Mouse (Mus musculus) adrenal gland, postnatal 25 days (tissue): ENCODE measurements around the gene Srgap2. TPM values are rescaled to one million over a fixed set of nuclear protein-coding genes. Genes with fewer than 3 reads are reported as not detected.

Experiments used
- DNase-seq: peaks from one replicate; pipeline ENCODE4 v3.0.0; 2021; ENCODE audit warnings: mixed read lengths
- total RNA-seq: library from RNA; stranded (reverse); gene quantifications from 2 replicates; pipeline ENCODE4 v1.2.3, GENCODE M21; 2021

Gene Srgap2
- total RNA-seq, 1 experiment from 2014 or later, result 29.5 TPM

DNA sequence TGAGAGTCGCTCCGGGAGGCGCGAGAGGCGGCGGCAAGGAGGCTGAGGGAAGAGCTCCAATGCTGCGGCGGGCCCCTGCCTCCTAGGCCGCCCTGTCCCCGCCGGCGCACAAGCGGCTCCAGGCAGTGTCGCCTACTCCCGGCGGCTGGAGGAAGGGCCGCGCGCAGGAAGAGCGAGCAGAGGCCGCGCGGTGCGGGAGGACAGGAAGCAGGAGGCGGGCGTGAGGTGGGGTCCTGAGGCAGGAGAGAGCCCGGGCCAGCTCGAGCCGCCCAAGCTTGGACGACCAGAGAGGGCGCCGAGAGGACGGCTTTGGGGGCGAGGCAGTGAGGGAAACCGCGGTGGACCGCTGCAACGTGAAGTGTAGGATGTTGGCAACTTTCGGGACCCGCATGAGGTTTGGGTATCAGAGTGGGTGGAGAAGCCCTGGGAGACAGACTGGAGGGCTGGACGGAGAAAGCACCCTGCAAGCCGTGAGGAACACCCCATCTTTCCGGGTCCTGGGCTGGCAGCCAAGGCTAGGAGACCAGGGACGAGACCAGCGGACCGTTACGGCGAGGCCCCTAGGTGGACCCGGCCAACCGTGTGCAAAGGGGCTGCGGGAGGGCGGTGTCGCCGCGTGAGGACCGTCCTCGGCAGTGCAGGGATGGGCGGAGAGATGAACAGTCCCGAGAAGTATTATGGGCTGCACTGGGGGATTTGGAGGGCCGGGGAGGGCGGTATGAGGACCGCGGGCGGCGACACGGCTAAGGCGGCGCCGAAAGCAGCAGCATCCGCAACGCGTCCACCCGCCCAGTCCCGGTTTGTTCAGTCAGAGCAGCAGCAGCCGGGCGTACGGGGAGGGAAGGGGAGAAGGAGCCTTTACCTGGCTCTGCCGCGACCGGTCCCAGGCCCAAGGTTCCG lies 531 bp downstream of the Srgap2 start:
- DNase-seq, result peak; percentile 71

DNA sequence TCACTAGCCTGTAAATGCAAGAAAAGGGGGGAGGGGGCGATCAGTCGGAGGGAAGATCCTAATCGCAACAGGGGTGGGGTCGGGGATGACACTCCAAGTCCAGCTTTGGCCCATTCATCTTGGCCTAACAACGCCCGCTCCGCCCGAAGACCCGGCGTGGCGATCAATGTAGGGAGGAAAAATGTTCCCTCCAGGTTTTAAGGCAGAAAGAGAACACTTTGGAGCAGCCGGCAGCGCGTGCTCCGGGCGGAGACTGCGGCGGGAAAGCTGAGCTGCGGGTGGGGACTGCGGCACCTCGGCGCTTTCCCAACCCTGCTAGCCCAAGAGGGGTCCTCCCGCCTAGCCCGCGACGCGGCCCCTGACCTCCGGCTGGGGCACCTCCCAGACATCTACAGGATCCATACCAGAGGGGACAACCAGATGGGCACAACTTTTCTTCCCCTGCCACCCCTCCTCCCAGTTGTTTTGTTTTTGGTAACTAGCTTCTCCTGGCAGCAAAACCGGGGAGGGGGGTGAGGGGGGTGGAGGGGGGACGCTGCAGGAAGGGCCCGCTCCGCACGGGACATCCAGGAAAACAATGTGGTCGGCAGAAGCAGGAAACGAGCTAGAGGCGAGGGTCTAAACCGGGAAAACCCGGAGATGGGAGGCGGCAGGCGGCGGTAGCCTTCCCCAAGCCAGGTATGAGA lies 1.4 kb downstream of the Srgap2 start:
- DNase-seq, result peak; percentile 39

DNA sequence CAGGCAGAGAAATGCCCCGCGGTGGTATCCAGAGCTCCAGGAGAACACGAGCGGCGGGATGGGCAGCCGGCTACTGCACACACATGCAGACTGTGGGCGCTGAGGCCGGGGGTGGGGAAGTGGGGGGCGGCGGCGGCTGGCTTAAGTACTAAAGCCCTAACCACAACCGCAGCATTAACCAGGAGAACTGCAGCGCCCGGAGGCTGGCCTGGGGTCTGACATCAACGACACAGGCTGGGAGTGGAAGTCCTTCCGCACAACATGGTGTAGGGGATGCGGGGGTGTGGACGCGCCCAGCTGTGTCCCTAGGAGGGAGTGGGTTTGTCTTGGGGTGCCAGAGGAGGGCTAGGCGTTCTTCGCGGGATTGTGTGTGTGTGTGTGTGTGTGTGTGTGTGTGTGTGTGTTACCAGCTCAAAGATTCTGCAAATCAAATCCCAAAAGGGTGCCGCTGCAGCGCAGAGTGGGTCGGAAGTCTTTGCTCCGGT lies 2.0 kb downstream of the Srgap2 start:
- DNase-seq, result peak; percentile 45

DNA sequence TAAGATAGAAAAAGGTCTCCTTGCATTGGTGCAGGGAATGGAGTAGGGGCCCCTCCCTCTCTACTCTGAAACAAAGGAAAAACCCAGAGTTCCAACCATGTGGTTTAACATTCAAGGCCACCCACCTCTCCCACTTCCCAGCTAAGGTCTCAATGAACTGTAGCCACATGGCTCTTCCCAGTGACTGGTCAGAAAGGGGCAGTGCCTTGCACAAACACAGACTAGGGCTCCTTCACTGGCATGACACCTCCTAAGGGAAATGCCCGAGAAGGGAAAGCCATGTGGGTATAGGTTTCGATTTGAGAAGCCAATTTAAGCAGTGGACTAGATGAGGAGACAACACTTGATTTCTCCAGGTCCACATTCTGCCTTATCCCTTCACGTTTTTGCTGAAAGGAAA lies 3.4 kb downstream of the Srgap2 start:
- DNase-seq, result no peak

DNA sequence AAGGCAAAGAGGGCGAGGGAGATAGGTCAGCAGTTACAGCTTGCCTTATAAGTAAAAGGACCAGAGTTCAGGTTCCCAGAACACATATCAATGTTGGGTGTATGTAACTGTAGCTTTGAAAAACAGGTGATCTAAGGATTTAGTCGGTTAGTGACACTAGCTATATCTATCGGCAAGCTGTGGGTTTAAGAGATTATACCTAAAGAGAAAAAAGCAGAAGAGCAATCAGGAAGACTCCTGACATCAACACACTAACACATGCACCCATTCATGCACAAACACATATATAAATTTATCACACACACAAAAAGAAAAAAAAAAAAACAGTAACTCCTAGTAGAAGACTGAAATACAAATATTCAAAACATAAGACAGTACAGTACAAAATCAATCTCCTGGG lies 10.6 kb downstream of the Srgap2 start:
- no peak for DNase-seq

DNA sequence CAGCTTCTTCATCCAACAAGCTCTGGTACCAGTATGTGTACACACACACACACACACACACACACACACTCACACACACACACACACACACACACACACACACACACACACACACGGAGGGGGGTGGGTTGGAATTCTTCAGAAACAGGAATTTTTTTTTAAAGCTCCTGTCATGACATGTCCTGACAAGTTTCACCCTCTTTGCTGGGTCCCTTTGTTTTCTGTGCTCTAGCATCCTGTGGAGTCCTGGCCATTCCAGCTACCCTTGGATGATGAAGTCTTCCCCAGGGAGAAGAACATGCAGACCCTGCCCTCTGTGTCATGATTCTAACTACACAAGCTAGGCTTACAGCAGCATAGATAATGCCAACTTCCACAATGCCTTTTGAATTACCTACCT lies 13.0 kb downstream of the Srgap2 start:
- no peak for DNase-seq

DNA sequence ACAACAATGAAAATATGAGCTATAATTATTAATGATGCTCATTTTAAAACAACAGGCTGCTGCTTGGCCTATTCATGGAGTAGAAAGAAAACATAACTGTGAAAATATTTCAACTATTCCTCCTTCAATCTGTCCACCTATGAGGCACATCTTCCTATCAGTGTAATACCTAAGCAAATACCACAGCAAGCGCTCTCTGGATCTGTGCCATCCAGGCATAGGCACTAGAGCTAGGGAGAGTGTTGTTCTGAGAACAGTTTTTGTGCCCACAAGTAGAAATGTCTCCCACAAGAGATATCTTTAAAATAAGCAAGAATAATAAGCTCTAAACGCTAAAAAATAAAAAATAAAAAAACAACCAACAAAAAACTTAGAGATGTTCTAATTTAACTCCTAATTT lies 14.0 kb downstream of the Srgap2 start:
- DNase-seq, result no peak

DNA sequence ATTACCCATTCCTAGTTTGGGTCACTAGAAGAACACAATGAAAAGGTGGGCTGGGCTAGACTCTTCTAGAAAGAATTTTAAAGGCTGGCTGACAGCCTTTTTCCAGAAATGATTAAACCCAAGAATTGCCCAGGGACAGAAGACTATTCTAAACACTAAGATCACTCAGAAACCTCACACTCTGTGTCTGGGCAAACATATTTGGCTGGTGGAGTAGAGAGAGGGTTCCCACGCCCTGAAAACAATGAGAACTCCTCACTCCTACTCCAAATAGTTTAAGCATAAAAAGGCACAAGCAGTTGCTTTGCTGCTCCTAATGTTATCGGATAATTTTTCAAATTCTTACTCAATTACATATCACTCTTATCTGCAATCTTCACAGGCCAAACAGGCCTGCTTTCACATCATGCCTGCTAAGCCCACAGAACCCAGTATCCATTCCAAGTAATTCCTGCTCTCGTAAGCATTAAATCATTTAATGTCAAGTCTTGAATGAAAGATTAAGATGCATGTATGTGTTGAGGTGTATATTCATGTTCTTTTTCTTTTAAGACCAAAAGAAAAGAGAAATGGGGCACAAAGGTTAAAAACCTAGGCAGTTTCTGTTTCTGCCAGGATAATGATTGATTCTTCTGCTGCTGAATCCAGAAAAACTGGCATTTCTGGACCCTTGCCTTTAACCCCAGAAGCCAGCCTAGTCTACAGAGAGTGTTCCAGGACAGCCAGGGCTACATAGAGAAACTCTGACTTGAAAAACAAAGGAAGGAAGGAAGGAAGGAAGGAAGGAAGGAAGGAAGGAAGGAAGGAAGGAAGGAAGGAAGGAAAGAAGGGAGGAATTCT lies 15.3 kb downstream of the Srgap2 start:
- no peak for DNase-seq

DNA sequence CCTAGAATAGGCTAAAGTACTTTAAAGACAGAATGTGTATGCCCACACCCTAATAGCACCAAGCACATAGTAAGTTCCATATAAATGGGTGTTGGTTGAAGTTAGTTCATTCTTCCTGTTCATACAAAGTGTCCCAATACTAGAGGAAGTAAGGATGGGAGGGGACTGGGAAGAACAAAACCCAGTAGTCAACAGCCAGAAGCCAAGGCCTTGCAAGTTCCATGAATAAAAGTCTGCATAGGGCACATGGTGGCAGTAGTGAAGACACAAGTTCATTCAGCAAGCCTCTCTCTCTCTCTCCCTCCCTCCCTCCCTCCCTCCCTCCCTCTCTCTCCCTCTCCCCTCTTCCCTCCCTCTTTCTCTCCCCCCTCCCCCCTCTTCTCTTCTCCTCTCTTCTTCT lies 16.0 kb downstream of the Srgap2 start:
- DNase-seq, result no peak

DNA sequence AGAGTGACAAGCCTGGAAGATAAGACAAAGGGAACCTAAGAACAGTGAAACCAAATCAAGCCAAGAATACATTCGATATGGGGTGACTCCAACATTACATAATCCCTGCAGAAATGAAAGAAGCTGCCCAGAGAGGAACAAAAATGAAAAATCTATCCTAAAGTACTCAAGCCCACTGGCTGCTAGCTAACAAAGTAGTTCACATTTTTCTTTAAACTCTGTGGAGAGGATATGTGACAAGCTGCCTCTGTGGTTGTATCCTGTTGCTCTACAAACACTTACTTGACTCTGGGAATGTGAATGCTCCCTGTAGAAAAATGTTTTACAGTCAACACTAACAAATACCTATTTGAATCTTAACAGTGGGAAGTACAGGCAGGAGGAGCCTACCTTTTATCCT lies 25.5 kb downstream of the Srgap2 start:
- no peak for DNase-seq

DNA sequence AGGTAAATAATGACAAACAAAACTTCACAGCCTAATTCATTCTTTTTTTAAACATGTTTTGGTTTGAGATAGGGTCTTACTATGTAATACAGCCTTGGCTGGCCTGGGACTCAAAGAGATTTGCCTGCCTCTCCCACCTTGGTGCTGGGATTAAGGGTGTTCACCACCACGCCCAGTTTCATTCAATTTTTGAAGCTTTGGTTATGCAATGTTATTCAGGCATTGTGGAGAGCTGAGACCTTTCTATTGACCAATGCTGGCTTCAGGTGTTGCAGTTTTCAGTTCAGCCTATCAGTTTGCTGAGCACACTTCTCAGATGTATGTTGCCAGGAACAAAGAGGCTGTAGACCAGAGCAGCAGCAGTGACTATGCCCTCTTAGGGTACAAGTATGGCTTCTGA lies 28.9 kb downstream of the Srgap2 start:
- DNase-seq, result no peak

DNA sequence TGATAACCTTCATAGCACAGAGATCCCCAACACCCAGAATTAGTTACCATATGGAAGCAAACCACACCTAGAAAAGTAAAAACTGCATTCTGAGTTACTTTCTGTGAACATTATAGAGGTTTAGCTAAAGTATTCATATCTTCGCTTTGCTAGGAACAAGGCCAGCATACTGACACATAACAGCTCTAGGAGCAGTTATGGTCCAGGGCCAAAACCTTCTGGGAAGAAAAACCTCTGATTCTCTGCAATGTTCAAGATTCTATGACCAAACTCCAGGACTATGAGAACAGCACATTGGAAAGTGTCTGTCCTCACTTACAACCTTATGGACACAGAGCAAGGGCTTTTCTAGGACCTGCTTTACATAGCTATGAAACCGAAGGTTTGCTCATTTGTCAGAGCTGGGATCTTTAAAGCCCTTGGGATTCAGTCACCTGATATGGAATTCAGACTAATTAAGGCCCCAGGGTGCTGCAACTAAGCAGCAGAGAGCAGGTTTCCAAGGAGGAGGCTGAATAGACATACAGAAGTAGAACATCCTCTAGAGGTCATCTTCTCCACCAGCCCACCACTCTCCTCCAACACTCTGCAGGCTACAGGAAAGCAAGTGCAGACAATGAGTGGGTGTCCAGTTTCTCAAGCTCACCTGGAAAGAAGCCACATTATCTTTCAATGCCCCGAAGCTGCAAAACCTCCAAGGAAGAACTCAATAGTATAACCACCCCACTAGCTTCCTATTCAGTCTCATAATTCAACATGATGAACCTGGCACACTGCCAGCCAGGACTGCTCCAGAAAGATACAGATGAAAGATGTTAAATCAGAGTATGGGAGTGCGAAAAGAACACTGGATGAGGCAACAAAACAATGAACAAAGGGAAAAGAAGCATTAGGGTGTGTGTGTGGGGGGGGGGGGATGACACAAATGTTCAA lies 32.9 kb downstream of the Srgap2 start:
- peak; percentile 46 for DNase-seq

DNA sequence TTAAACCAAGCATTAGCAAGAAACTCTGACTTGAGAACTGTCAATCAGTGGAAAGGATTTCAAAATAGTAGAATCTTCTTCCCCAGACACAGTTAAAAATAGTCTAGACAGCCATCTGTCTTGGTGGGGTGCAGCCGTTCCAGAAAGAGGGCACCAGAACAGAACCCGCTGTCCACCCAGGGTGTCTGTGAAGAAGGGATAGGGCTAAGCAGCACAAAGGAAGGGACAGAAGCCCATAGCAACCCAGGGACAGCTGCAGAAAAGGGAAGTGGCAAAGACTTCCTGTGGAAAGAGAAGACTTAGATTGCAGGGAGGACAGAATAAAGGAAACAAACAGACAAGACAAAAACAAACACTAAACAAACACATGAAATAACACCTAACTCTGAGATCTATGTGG lies 34.8 kb downstream of the Srgap2 start:
- no peak for DNase-seq

DNA sequence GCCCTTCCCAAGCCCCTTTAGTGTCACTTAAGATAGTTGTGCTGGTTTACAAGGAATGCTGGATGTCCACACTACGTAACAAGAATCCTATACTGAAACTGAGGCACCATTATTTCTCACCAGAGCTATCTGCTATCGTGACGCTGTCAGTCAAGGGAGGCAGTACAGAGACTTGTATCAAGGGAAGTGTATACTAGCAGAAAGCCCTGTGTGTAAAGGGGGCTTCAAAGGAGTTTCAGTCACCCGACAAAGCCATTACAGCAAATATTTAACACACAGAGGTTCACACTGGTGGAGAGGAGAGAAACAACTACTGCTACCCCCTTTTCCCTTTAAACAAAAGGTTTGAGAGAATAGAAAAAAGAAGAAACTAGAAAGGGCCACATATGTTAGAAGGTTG lies 35.6 kb downstream of the Srgap2 start:
- no peak for DNase-seq

DNA sequence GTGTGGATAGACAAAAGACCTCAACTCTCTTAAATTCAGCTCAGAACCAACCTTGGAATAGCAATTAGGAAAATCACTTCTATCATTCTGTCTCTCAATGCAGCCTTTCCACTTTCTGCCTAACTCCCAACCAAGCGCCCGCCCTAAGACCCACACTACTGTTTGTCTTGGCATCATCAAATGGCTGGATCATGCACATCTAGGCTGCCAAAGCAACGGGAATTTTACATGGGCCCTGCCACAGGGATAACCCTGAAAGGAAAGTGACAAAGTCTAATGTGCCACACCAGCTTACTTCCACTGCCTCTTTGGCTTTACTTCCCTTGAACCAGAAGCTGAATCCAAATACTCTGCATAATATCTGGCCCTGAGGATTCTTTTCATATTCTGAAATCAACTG lies 37.8 kb downstream of the Srgap2 start:
- DNase-seq, result no peak

DNA sequence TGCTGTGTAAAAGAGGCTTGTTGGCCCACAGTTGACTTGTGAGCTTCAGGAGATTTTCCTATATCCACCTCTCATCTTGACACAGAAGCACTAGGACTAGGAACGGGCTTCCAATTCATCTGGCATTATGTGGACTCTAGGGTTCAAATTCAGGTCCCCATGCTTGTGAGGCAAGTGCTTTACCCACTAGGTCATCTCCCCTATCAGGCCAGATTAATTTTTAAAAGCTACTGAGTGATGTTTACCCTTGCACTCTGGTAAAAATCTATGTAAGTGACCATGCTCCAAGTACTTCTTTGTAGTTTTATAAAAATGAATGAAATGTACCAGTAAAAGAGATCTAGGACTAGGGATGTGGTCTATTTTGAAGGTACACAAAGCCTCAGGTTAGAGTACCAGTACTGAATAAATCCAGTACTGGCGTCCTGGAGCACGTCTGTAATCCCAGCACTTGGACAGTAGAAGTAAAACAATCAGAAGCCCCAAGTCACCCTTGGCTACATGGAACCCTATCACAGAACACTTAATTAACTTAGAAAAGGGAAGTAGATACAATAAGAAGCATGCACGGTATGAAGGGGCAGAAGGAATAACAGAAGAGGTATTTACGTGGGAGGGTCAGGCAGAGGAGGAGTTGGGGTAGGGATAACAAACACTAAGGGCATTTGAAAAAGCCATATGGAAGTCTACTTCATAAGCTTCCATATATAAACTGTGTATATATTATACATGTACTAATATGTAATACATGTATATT lies 40.9 kb downstream of the Srgap2 start:
- DNase-seq, result no peak

DNA sequence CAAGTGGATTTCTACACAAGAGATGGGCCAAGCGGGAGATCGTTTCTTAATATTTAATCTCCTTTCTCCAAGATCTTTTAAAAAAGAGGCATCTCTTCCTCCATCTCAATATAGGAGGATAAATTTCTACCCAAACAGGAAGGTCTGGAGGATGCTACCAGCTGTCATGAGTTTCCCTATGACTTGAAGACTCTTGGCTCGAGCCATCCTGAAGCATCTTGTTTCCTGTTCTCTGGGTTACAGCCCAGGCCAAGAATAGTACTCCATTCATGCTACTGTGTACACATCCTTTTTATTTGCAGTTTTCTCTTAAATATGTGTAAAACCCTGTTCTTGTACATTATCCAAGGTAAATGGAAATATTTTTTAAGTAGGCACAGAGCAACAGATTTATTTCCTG lies 44.9 kb downstream of the Srgap2 start:
- DNase-seq, result no peak

DNA sequence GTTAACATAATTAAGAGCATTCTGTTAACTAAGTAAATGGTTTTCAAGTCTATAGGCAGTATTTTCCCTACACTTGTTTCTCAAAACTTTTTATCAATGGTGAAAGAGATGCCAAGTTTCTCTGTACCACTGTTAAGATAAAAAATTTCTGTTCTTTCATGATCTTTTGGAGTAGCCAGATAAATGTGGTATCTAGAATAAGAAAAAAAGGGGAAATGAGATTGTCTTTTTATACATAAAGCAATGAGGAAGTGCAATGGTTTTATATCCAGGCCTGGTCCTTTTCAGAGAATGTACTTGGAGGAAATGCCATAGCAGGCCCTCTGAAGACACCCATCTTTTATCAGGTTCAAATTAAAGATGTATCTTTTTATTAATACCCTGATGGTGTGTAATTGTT lies 45.8 kb downstream of the Srgap2 start:
- DNase-seq, result no peak

DNA sequence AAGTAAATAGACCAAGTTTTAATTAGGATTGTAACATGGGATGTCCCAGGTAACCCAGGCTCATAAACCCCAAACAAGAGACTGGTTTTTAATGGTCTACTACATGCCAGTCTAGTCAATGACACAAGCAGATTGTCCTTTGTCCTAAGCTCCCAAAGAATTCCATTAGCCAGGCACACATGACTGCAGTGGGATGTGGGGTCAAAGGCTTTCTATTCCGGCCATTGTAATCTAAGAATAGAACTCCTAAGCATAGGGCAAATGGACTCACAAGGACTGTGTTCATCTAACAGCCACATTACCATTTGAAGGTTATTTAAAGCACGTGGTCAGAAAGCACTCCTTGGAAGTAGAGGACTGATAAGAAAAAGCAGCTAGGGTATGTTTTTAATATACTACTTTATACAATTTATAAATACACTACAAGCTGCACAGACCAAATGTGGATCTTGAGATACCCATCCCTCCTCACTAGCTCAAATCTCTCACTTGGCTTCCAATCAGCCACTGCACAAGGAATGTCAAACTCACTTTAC lies 48.3 kb downstream of the Srgap2 start:
- no peak for DNase-seq

DNA sequence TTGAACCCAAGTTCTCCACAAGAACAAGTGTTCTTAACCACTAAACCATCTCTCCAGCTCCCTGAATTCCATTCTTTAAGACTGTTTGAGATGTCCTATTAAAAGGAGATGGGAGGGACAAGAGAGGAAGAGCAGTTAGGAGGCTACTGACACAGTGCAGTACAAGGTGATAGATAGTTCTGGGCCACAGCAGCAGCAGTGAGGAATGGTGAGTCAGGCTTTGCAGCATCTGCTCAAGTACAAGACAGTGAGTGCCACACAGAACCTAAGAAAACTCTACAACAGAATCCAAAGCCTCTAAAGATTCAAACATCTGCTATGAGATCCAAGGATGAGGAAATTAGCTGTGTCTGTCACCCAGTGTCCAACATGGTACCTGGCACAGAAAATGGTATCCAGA lies 51.8 kb downstream of the Srgap2 start:
- no peak for DNase-seq
